Comparison of ENCODE assay signal across 7 mouse cellular contexts in genomic region chr5:72867036-72867672, GRCm38 (mm10). TPM values are rescaled to one million over a fixed set of nuclear protein-coding genes. Genes with fewer than 3 reads are reported as not detected.
DNase-seq lines count a peak whose midpoint lies in the region; ATAC-seq lines count a peak whose summit lies in the region.

No protein-coding gene starts in this region.

- no peak overlapping the region for H3K9ac ChIP-seq in limb, embryonic 12.5 days (replicated peaks)
- H3K9ac ChIP-seq in forebrain, embryonic 14.5 days (ENCODE audit: low read length) = no peak overlapping the region
- 0 out of 2 replicates have a peak overlapping the region, but pooled peaks have one; percentile 22 for H3K9ac ChIP-seq in liver, embryonic 11.5 days (ENCODE audit: low read depth, low read length)
- H3K9ac ChIP-seq in neural tube, embryonic 14.5 days (replicated peaks; ENCODE audit: low read depth, low read length) = no peak overlapping the region

- peaks cover 59% of the 10 kb centered on the region for H3K27me3 ChIP-seq in limb, embryonic 12.5 days
- H3K27me3 ChIP-seq in limb, embryonic 10.5 days (ENCODE audit: low read depth, poor library complexity, severe bottlenecking) = peaks cover 40% of the 10 kb centered on the region
- H3K27me3 ChIP-seq in forebrain, embryonic 14.5 days (replicated peaks; ENCODE audit: control insufficient read depth, insufficient read depth, low read length) = peaks cover 18% of the 10 kb centered on the region
- peaks cover 14% of the 10 kb centered on the region for H3K27me3 ChIP-seq in liver, embryonic 11.5 days (replicated peaks; ENCODE audit: control insufficient read depth, insufficient read depth, low read length)
- H3K27me3 ChIP-seq in neural tube, embryonic 14.5 days (ENCODE audit: control insufficient read depth, insufficient read depth, low read length) = no peaks in the 10 kb centered on the region

- no peaks in the 10 kb centered on the region for H3K36me3 ChIP-seq in limb, embryonic 12.5 days
- H3K36me3 ChIP-seq in limb, embryonic 10.5 days = no peaks in the 10 kb centered on the region
- H3K36me3 ChIP-seq in forebrain, embryonic 14.5 days (ENCODE audit: control insufficient read depth, insufficient read depth, low read length) = no peaks in the 10 kb centered on the region
- no peaks in the 10 kb centered on the region for H3K36me3 ChIP-seq in liver, embryonic 11.5 days (ENCODE audit: control insufficient read depth, insufficient read depth, low read length)
- H3K36me3 ChIP-seq in neural tube, embryonic 14.5 days (ENCODE audit: control insufficient read depth, insufficient read depth, low read length) = no peaks in the 10 kb centered on the region

- no peak overlapping the region for H3K27ac ChIP-seq in limb, embryonic 12.5 days
- H3K27ac ChIP-seq in limb, embryonic 10.5 days = no peak overlapping the region
- H3K27ac ChIP-seq in forebrain, embryonic 14.5 days (ENCODE audit: low read depth, low read length) = no peak overlapping the region
- H3K27ac ChIP-seq in liver, embryonic 11.5 days (ENCODE audit: low read depth, low read length) = no peak overlapping the region
- H3K27ac ChIP-seq in neural tube, embryonic 14.5 days (ENCODE audit: low read depth, low read length) = no peak overlapping the region

- no peaks in the 10 kb centered on the region for H3K9me3 ChIP-seq in limb, embryonic 12.5 days
- H3K9me3 ChIP-seq in limb, embryonic 10.5 days (replicated peaks) = no peaks in the 10 kb centered on the region
- H3K9me3 ChIP-seq in forebrain, embryonic 14.5 days (replicated peaks; ENCODE audit: control insufficient read depth, low read length) = no peaks in the 10 kb centered on the region
- no peaks in the 10 kb centered on the region; the same call in 1 of the 2 replicates for H3K9me3 ChIP-seq in liver, embryonic 11.5 days (ENCODE audit: control insufficient read depth, low read length)
- H3K9me3 ChIP-seq in neural tube, embryonic 14.5 days (ENCODE audit: control insufficient read depth, low read length) = no peaks in the 10 kb centered on the region

- H3K4me1 ChIP-seq in limb, embryonic 12.5 days (replicated peaks) = peaks cover 9% of the 10 kb centered on the region; the same call in 1 of the 2 replicates
- peaks cover 16% of the 10 kb centered on the region for H3K4me1 ChIP-seq in limb, embryonic 10.5 days
- peaks cover 7% of the 10 kb centered on the region; the same call in 1 of the 2 replicates for H3K4me1 ChIP-seq in forebrain, embryonic 14.5 days (ENCODE audit: control insufficient read depth, insufficient read depth, low read length)
- H3K4me1 ChIP-seq in liver, embryonic 11.5 days (replicated peaks; ENCODE audit: control insufficient read depth, insufficient read depth, low read length) = peaks cover 26% of the 10 kb centered on the region
- H3K4me1 ChIP-seq in neural tube, embryonic 14.5 days (ENCODE audit: control insufficient read depth, insufficient read depth, low read length) = no peaks in the 10 kb centered on the region

- no peak for DNase-seq in limb, embryonic 10.5 days (ENCODE audit: low spot score)
- no peak for DNase-seq in forebrain, embryonic 14.5 days (ENCODE audit: low spot score)
- DNase-seq in liver, embryonic 11.5 days (ENCODE audit: low spot score) = no peak

- H3K4me3 ChIP-seq in limb, embryonic 12.5 days (replicated peaks) = peak overlapping the region; percentile 57; the same call in 1 of the 2 replicates
- H3K4me3 ChIP-seq in limb, embryonic 10.5 days = no peak overlapping the region
- H3K4me3 ChIP-seq in forebrain, embryonic 14.5 days (ENCODE audit: low read depth, low read length) = no peak overlapping the region; the same call in 1 of the 2 replicates
- peak overlapping the region; percentile 63 for H3K4me3 ChIP-seq in liver, embryonic 11.5 days (ENCODE audit: low read depth, low read length)
- peak overlapping the region; percentile 48 for H3K4me3 ChIP-seq in neural tube, embryonic 14.5 days (ENCODE audit: low read depth, low read length)

- WGBS in limb, embryonic 12.5 days = 24% methylated on average over 16 of the region's 16 CpGs
- 25% methylated on average over 16 of the region's 16 CpGs for WGBS in limb, embryonic 10.5 days
- 29% methylated on average over 16 of the region's 16 CpGs for WGBS in forebrain, embryonic 14.5 days
- WGBS in liver, embryonic 11.5 days = 18% methylated on average over 16 of the region's 16 CpGs
- 21% methylated on average over 16 of the region's 16 CpGs for WGBS in neural tube, embryonic 14.5 days

- no peak for ATAC-seq in limb, embryonic 12.5 days (ENCODE audit: insufficient number of reproducible peaks, insufficient read depth, low FRiP score, low TSS enrichment, low read depth)
- ATAC-seq in forebrain, embryonic 14.5 days = no peak
- ATAC-seq in liver, embryonic 11.5 days (replicated peaks; ENCODE audit: low FRiP score) = no peak
- ATAC-seq in neural tube, embryonic 14.5 days (ENCODE audit: low read depth) = no peak
- ATAC-seq in frontal cortex, adult (ENCODE audit: low TSS enrichment) = no peak
- ATAC-seq in erythroid progenitor cell, adult 5-6 weeks (replicated peaks; ENCODE audit: low FRiP score, poor library complexity, severe bottlenecking) = no peak

- H3K4me2 ChIP-seq in limb, embryonic 12.5 days = no peak overlapping the region
- H3K4me2 ChIP-seq in forebrain, embryonic 14.5 days (ENCODE audit: low read length) = peak overlapping the region; percentile 79
- H3K4me2 ChIP-seq in liver, embryonic 11.5 days = peak overlapping the region; percentile 80
- peak overlapping the region; percentile 83 for H3K4me2 ChIP-seq in neural tube, embryonic 14.5 days (ENCODE audit: low read depth, low read length)

RNA-seq across cellular contexts. Expression of gene Tec, which starts 1.1 kb away (rescaled TPM):
- polyA plus RNA-seq in limb, embryonic 12.5 days (2016; fragmentation: Nextera tagmentation; extraction: Ambion mirVana) = 2.5 and 3.4 TPM in 2 replicates
- 2.8 and 3.1 TPM in 2 replicates for polyA plus RNA-seq in limb, embryonic 10.5 days (2016; fragmentation: Nextera tagmentation; extraction: Ambion mirVana)
- 4.3 and 5.1 TPM in 2 replicates for polyA plus RNA-seq in forebrain, embryonic 14.5 days (2014; fragmentation: Nextera tagmentation; extraction: Ambion mirVana)
- 7.9 and 8.9 TPM in 2 replicates for polyA plus RNA-seq in liver, embryonic 11.5 days (2014; fragmentation: Nextera tagmentation; extraction: Ambion mirVana)
- 5.8 and 10.8 TPM in 2 replicates for polyA plus RNA-seq in neural tube, embryonic 14.5 days (2014; fragmentation: Nextera tagmentation; extraction: Ambion mirVana)
- total RNA-seq in erythroid progenitor cell, adult 5-6 weeks (2015; ENCODE audit: low replicate concordance) = 2.5 and 10.8 TPM in 2 replicates
- total RNA-seq in erythroid progenitor cell, adult 5-6 weeks (2017; ENCODE audit: low replicate concordance) = 2.4 and 5.7 TPM in 2 replicates

RNA-seq across cellular contexts. Expression of gene Slain2, which starts 47.0 kb away (rescaled TPM):
- polyA plus RNA-seq in limb, embryonic 12.5 days (2016; fragmentation: Nextera tagmentation; extraction: Ambion mirVana) = 21.2 and 24.2 TPM in 2 replicates
- 18.0 and 19.8 TPM in 2 replicates for polyA plus RNA-seq in limb, embryonic 10.5 days (2016; fragmentation: Nextera tagmentation; extraction: Ambion mirVana)
- polyA plus RNA-seq in forebrain, embryonic 14.5 days (2014; fragmentation: Nextera tagmentation; extraction: Ambion mirVana) = 18.9 and 20.5 TPM in 2 replicates
- 18.1 and 20.1 TPM in 2 replicates for polyA plus RNA-seq in liver, embryonic 11.5 days (2014; fragmentation: Nextera tagmentation; extraction: Ambion mirVana)
- 22.3 and 28.9 TPM in 2 replicates for polyA plus RNA-seq in neural tube, embryonic 14.5 days (2014; fragmentation: Nextera tagmentation; extraction: Ambion mirVana)
- total RNA-seq in erythroid progenitor cell, adult 5-6 weeks (2015; ENCODE audit: low replicate concordance) = 22.2 and 25.2 TPM in 2 replicates
- 3.3 and 11.0 TPM in 2 replicates for total RNA-seq in erythroid progenitor cell, adult 5-6 weeks (2017; ENCODE audit: low replicate concordance)

Comparison
In these comparisons a context has a peak if more than half of its experiments do, and no peak if none do; other contexts are left out.
1. H3K4me3 ChIP-seq: peak in limb, embryonic 12.5 days (single experiment), liver, embryonic 11.5 days (single experiment) and neural tube, embryonic 14.5 days (single experiment); none in limb, embryonic 10.5 days (single experiment) and forebrain, embryonic 14.5 days (single experiment).